Mouse (Mus musculus): ENCODE measurements around the gene Zfhx3.

The Zfhx3 gene

DNA sequence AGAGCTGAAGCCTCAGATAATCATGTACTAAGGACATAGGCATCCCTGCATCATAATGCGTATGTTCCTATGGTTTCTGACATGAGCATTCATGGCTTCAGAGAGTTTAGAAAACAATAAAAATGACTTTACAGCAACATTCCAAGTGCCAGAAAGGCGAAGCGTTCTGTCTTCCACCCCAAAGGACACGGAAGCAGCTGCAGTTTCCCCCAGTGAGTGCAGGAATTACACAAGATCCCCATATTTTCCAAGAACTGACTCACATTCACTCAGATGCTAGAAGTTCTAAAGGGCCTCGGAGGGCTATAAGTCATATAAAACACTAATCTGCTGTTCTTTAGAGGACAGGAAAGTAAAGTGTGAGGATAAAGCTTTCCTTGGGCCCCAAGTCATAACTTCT is 75.3 kb downstream of the Zfhx3 start:
- no peak for DNase-seq (ENCODE audit: low read depth, low spot score)

DNA sequence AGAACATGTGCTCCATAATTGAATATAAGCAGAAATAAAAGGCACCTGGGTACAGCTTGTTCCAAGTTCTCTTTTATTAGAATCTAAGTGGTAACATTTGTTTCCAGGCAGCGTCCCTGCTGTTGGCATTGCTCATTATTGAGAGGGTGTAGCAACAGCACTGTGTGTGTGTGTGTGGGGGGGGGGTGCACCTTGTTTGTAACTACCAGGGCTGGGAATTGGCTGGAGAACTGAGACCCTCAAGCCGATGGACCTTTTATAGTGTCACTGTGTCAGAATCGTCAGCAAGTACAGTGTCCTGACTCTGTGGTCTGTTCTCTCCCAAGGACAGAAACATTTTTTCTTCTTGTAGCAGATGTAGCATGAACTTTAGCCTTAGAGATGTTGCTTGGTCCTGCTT is 77.2 kb downstream of the Zfhx3 start:
- DNase-seq (ENCODE audit: low read depth, low spot score): peak; percentile 36

DNA sequence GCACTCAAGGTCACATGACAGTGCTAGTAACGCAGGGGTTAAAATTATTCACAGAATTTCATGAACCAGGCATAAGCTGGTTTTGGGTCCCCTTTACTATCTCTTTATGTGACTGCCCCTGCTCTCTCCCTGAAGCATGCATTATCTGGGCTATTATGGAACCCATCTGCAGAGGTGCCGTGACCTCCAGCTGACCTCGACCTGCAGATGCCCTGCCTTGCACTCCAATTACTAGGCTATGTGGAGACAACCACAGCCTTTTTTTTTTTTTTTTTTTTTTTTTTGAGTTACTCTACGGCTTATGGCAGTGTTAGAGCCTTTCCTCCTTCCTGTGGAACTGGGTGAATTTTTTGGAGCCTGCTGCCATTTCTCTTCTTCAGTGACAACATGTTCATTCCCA is 80.0 kb downstream of the Zfhx3 start:
- no peak for DNase-seq (ENCODE audit: low read depth, low spot score)

DNA sequence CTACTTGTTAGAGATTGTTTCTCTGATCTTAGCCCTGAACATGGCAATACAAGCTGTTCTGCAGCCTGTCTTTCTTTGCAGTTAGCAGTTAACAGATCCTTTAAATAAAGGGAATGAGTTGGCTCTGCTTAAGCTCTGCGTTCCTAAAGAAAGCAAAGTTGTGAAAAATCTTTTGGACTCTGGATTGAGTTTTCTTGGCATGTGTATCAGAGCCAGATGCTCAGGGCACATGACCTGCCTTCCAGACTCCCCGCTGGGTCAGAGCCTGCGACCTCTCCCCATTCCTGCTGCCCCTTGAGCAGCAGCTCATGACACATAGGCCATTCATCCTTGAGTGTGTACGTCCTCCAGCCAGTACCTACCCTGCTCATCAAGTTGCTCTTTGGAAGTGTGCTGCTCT is 81.9 kb downstream of the Zfhx3 start:
- no peak for DNase-seq (ENCODE audit: low read depth, low spot score)

DNA sequence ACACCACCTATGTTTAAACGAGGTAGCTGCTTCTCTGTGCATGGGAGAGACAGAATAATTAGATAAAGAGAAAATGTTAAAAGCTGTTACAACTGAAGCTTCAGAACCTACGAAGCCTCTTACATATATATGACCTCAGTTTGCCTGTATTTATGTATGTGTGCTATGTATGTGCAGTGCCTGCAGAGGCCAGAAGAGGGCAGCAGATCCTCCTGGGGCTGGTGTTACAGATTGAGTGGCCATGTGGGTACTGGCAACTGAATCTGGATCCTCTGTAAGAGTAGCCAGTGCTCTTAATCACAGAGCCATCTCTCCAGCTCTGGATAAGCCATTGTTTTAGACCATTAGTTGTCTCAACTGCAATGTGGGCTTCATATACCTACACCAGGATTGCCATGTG is 82.8 kb downstream of the Zfhx3 start:
- no peak for DNase-seq (ENCODE audit: low read depth, low spot score)

DNA sequence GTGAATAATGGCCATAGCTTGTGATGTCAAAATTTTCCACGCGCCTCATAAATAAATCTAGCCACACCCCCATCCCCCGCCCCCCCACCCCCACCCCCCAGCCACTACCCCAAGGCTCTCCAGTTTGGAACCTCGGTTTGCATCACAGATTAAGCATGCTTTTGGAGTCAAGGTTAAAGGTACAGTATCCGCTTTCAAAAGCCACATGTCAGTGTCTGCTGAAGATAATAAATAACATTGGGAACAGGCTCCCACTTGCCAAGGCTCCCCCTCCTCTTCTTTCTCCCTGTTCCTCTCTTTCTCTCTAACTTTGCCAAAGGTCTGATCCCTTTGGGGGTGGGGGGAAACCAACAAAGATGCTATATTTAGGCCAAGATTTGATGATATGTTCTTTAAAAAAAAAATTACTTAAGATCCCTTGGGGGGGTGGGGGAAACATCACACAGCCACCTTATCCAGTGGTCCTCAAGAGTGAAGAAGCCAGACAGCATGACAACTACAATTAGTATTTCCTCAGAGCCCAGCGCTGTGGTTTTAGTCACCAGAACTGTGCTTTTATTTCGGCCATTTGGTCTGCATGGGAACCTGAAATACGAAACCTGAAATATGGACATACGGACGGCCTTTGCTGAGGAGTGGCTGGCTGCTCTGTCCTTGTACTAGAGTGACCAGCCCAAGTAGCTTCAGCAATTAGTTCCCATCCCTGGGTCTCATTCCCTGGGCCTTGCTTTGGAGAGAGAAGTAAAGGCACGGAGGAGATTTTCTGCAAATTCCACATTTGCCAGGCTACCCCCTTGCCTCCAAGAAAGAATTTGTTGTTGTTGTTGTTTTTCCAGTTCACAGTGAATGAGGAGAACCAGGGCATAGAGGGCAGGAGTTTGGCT is 84.4 kb downstream of the Zfhx3 start:
- DNase-seq (ENCODE audit: low read depth, low spot score): no peak

DNA sequence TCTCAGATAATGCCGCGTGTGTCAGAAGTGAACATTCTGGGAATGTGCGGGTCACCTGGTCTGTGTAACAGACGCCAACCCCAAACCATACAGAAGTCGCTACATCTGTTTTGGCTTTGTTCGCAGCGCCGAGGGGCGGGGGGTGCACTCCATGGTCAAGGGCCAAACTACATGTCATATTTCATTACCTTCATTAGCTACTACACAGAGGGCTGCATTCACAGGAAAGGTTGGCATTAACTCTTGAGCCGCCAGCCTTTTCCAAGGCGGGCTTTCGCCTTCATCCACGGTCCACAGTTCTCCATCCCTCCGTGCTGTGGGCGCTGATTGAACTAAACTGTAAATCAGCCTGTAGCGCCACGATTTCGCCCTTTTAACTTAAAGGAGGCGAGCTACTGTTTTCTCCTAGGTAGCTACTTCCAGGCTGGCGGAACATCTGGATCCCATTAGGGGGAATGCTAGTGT is 85.1 kb downstream of the Zfhx3 start:
- no peak for DNase-seq (ENCODE audit: low read depth, low spot score)

DNA sequence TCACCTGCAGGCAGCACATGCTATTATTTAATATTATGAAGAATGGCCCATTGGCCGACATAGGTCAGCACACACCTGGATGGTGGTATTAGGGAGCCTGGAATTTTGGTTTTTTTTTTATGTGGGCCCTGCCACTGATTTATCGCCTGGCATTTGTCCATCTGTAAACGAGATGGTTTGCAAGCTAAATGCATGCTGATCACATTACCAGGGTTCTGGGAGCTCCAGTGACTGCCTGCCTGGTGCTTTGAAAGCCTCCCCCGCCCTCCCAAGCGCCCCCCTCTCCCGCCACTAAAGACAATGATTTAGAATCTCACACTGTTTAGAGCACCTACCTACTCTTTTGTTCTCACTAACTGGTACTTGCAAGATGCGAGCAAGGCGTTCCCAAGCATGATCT is 86.0 kb downstream of the Zfhx3 start:
- DNase-seq (ENCODE audit: low read depth, low spot score): no peak

DNA sequence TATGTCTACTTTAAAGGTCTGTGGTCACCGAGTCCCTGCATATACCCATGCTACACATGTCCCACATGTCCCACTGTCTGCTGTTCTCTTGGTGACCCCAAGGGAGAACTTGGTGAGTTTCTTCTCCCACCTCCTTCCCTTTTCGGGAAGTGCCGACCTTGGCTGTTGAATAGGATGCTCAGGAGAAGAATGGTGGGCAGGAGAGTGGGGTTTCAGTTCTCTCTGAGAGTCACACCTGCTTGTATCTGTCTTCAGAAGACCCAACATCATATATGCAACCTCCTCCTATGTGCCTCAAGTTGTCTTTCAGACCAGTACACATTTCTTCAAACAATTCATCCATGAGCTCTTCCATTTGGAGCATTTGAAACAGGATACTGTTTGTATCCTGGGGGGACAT is 88.7 kb downstream of the Zfhx3 start:
- no peak for DNase-seq (ENCODE audit: low read depth, low spot score)

DNA sequence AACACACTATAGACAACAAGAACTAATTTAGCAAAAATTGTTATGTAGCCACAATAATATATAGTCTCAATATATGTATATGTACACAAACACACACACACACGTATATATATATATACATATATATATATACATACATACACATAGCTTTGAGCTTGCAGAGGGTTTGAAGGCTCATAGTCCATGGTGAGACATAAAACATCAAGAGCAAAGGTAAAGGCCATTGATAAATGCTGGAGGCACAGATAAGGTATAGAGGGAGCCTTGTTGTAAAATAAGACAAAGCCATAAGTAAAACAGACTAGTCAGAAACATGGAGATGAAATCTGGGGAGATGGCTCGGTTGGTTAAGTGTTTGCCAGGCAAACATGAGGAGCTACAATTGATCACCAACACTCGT is 91.6 kb downstream of the Zfhx3 start:
- no peak for DNase-seq (ENCODE audit: low read depth, low spot score)

DNA sequence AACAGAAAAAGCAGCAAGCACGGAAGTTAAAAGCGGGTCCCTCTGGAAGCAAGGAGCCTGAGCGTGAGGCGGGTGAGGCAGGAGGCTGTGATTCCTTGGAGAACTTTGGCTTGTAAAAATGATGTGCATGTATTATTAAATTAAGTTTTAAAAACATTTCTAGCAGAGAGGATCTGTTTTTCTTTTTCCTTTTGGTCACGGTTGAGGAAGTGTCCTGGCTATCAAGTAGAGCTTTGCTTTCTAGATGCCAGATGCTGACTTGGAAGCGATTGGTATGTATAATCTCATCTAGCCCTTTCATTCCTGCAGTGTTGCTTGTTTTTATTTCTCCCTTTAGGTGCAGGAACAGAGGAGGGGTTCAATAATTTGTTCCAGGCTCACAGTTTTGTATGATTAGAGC is 92.3 kb downstream of the Zfhx3 start:
- DNase-seq (ENCODE audit: low read depth, low spot score): no peak

DNA sequence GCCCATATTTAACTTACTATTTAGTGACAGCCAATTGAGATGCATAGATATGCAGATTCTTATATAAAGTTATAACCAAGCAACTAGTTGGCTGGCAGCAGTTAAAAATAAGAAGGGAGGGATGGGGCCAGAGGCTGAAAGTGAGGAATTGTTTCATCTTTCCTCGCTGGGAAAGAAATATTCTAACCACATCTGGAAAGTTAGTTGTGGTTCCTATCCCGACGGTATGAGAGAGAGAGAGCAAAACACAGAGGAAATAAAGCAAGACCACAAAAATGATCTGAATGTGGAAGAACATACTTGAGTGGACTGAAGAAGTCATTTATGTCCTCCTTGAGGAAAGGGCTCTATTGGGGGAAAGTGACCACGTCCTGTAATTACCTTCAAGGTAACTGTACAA is 101.2 kb downstream of the Zfhx3 start:
- DNase-seq (ENCODE audit: low read depth, low spot score): no peak

DNA sequence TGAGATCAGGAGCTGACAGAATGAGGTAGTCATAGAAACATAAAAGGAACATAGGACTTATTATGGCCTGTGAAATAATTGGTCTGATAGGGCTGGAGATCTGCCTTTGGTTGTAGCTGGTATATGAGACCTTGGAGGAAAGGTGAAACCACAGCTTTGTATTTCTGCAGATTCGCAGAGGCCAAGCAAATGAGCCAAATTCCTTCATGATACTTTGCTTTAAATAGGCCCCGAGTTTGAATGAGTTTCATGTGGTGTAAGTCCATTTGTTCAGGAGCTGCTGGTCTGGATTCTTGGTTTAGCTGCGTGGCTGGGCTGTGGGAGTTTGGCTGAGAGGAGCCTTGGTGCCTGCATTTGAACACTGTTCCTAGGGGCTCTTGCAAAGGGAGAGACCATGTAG is 101.7 kb downstream of the Zfhx3 start:
- no peak for DNase-seq (ENCODE audit: low read depth, low spot score)

DNA sequence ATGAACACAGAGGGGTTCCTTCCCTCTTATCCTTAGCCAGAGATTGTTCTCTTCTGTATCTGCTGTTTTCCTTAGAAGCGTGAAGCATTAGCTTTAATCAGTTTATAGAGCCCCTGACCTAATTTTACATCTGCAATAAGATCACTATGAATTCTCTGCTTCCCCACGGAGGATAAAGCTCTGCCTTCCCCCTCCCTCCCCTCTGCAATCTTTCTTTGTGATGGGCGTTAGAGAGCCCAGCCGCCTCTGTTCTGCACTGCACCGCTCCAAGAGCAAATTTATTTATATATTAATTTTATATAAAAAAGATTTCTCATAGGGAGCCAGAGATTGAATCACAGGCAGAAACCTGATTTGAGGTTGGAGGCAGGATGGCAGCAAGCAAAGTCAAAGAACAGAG is 113.8 kb downstream of the Zfhx3 start:
- peak; percentile 15 for DNase-seq (ENCODE audit: low read depth, low spot score)

DNA sequence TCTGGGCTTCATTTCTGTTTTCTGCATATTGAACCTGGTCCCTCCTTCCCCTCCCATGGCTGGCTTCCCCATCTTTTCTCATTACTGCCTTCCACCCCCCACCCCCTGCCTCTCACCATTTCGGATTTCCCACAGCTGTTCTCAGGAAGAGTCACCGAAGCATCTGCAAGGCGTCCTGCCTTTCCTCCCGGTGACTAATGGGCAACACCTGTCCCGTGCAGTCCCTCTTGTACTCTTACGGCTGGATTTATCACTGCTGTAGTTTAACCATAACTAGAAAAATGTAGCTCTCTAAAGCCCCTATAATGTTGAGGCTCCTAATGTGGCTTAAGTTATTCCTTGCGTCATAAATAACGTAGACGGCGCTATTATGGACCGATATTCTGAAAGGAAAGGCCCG is 119.5 kb downstream of the Zfhx3 start:
- no peak for DNase-seq (ENCODE audit: low read depth, low spot score)

DNA sequence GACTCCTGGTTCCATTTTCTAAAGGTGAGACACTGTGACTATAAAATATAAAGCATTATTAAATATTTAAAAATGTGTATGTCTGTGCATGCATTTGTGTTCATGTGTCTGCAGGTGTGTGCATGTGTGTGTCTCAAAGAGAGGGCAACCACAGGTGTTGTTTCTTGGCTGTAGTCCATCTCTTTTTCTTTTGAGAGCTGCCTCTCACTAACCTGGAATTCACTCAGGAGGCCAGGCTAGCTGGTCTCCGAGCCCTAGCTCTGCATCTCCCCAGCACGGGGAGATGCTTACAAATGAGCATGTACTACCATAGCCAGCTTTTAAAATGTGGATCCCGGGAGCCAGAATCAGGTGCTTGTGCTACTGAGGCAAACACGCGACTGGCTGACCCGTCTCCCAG is 124.7 kb downstream of the Zfhx3 start:
- DNase-seq (ENCODE audit: low read depth, low spot score): no peak

DNA sequence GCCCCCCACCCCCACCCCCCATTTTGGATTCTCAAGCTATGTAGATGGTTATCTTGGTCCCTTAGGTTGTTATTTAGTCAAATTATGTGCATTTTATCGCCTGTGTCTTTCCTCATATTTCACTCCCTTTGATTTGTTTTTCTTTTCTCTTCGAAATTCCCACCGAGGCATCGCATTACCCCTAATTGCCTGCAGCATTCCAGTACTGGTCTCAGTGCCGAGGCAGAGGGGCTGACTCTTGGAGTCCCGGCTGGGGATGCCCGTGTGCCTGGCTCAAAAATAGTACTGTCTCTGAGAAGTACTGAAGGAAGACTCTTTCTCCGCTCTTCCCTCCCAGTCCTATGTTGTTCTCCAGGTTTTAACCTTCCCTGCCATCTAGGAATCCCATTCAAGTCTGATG is 125.8 kb downstream of the Zfhx3 start:
- no peak for DNase-seq (ENCODE audit: low read depth, low spot score)

DNA sequence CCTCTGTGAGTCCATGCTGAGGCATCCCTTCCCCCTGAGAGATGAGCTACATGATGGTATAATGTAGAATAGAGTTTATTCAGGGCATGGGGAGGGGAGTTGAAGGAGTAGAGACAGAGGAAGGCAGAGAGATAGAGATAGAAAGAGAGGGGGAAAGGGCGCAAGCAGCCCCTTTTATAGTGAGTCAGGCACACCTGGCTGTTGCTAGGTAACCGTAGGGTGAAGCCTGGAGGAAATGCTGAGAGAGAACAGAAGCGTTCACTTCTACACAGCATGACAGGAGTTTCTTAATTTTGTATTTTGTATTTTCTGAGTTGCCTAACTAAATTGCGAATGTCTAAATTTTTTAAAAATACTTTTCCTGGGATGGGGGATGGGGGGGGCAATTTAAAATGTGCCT is 128.0 kb downstream of the Zfhx3 start:
- peak; percentile 5 for DNase-seq (ENCODE audit: low read depth, low spot score)

DNA sequence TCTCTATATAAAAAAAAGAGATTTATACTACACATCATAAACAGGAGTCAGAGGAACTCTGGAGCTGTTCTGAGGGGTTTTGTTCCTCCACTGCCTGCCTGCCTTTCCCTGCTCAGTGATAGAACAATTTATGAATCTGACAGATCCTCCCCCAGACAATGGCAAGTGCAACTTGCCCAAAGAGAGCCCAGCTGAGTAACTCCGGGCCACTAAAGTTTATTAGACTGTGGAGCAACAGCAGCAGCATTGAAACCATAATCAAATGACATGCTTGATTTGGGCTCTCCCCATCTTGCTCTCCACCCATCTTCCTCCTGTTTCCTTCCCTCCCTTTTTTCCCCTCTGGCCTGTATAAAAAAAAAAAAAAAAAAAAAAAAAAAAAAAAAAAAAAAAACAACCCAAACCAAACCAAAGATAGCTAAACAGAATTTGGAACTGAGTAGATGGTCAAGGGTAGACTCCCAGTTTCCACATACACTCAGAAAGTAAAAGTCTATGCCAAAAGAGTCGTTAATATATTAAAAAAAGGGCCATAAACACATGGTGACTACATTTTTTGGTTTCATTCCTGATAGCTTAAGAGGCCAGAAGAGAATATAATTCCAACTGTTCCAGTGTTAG is 129.8 kb downstream of the Zfhx3 start:
- DNase-seq (ENCODE audit: low read depth, low spot score): no peak

DNA sequence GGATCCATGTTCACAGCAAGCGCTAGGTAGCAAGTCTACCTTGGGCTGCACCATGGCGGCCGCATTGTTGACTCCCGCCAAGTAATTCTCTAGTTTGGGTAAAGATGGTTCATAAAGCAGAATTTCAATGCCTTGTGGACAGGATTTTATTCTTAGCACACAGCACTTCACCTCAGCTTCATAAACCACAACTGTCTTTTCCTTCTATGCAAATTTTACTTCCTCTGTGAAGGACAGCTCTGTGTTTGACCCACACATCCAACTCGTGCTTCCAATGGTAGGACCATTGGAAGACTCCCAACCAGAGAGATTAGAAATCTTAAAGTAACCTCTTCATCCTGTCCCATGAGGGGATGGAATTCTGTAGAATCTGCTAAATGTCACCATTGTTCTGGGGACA is 130.4 kb downstream of the Zfhx3 start:
- DNase-seq (ENCODE audit: low read depth, low spot score): no peak

DNA sequence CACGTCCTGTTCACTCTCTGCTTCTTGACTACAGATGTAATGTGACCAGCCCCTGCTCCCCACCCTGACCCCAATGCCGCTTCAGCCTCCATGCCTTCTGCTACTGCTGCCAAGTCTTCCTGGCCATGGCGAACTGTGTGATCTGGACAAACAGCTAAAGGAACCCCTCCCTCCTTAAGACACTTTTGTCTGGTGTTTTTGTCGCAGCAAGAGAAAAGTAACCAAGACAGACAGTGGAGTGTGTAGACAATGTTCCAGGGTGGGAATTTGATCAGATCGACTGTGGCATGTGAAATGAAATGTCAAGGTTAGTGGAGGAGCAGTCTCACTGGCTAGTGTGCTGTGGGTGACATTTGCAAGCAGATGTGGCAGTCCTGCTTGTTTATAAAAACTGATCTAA is 132.7 kb downstream of the Zfhx3 start:
- DNase-seq (ENCODE audit: low read depth, low spot score): no peak

DNA sequence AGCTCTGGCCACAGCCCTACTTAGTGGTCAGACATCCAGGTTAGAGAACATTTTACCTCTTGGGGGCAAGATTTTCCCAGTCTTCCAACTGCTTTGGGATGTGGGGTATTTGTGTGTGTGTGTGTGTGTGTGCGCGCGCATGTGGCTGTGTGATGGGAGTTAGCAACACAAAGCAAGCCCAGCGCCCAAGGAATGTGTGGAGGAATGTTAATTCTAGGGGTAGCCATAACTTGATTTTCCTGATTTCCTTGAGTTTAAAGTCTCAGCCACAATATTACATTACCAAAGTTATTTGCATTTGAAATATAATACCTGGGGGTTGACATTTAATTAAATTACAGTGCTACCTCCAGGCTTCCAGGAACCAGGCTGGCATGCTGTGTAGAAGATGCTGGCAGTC is 136.3 kb downstream of the Zfhx3 start:
- no peak for DNase-seq (ENCODE audit: low read depth, low spot score)

DNA sequence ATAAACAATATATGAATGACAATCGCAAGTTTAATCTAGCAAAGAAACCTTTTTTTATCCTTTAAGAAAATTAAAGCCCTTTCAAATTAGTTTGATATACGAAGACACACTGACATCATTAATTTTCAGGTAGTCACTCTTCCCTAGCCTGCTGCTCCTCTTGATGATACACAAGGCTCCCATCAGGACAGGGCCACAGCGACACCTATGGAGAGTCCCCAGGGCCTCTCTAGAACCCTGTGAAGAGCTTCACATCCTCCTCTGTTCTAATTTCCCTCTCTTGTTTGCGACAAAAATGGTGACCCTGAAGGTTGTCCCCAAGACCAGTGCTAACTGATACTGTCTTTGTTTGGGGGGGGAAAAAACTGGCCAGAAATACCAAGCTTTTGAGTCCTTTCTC is 144.5 kb downstream of the Zfhx3 start:
- DNase-seq (ENCODE audit: low read depth, low spot score): no peak

Data from brain, adult 2 months (tissue).